Mouse (Mus musculus): ENCODE measurements around the gene Ppp6r3.

DNA sequence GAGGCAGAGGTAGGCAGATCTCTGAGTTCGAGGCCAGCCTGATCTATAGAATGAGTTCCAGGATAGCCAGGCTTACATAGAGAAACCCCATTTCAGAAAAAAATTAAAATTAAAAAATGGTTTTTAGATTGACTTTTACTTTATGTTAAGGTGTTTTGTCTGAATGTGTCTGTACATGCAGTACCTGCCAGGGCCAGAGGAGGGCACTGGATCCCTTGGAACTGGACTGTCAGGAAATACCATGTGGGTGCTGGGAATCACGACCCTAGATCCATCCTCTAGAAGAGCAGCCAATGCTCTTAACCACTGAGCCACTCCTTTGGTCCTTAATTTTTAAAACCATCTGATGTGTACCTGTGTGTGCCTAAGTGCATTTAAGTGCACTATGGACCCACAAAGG lies 43.8 kb upstream of the Ppp6r3 start:
- TF ChIP-seq CTCF (IDR thresholded peaks at IDR 0.05; ENCODE audit: borderline replicate concordance, control insufficient read depth, extremely low read depth, insufficient read depth, low read length, poor library complexity) (no peak), POLR2A (IDR thresholded peaks at IDR 0.05; ENCODE audit: control insufficient read depth, extremely low read depth, insufficient read depth, low read length, poor library complexity) (no peak)

Data from thymus, adult 2 months (tissue).